Mouse (Mus musculus) liver, adult 2 months (tissue): ENCODE measurements around the gene Fgf2.

Experiments used
- CTCF ChIP-seq: fragments of 200-500 bp; IDR thresholded peaks from 2 replicates; pipeline ENCODE4 v1.5.1; 2011; ENCODE audit warnings: low read depth, low read length, control low read depth
- POLR2A ChIP-seq: fragments of 200-500 bp; IDR thresholded peaks from 2 replicates; pipeline ENCODE4 v1.6.1; 2011; ENCODE audit warnings: low read length, control low read depth; ENCODE audit not compliant: insufficient read depth; ENCODE audit errors: extremely low read depth

DNA sequence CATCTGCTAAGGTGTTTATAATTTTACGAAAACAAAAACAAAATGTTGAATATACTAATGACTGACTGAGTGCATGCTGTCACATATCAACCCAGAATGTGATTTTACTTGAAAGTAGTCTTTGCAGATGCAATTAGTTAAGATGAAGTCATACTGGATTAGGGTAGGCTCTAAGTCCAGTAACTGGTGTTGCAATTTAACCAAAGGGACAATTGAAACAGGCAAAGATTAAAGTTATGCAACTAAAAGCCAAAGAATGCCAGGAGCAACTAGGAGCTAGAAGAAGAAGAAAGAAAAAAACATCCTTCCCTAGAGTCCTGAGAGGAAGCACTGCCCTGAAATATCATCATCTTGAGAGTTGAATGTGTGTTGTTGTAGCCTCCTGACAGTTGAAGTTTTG lies 31.9 kb upstream of the Fgf2 start:
- no peak for TF ChIP-seq POLR2A
- TF ChIP-seq CTCF: no peak
